Mouse (Mus musculus) right cerebral cortex, postnatal 4 days (tissue): ENCODE results near the gene Mrpl50.
"Not testable (repeated sequence)": the region's sequence is repeated elsewhere in the genome, so short reads cannot be mapped to it uniquely, and the experiment has no call there.

Experiments
- DNase-seq: peaks from one replicate; pipeline ENCODE4 v3.0.0-alpha.2; 2022

The Mrpl50 gene

DNA sequence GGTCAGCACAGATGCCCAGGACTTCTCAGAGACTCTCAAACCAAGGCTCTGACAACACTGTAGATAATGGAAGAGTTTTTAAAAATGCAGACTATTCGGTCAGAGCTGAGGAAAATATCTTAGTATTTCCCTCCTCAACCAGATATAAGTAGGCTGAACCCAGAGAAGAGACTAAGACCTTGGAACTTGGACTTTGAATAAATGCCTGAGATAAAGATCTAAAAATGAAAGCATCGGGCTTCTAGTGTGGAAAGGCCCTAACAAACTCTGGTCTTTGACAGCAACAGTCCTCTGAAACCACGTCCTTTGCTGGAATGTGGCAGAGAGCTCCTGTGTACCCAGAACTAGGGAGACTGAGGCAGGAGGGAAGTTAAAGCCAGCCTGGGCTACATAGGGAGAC, 14.5 kb downstream of the Mrpl50 start, which contains the start of gene Baat:
Gene Baat, minus strand, starts transcription at position 172 of the 400 bp plus-strand sequence.
- DNase-seq: no peak

DNA sequence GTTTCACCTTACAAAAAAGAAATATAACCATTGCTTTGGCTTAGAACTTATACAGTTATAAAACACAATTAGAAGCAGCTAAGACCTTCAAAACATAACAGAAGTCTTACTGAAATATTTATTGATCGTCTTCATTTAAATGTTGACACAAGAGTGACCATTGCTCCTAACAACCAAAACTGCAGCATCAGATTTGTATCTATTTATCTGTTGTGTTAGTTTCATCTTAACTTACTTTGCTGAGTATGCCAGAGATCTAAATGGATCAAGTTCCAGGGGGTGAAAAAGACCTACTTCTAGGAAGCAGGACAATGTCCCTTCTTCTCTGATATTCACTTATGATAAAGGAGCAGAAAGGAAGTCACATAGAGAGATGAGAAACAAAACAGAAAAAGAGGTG, 17.3 kb downstream of the Mrpl50 start:
- no peak for DNase-seq

DNA sequence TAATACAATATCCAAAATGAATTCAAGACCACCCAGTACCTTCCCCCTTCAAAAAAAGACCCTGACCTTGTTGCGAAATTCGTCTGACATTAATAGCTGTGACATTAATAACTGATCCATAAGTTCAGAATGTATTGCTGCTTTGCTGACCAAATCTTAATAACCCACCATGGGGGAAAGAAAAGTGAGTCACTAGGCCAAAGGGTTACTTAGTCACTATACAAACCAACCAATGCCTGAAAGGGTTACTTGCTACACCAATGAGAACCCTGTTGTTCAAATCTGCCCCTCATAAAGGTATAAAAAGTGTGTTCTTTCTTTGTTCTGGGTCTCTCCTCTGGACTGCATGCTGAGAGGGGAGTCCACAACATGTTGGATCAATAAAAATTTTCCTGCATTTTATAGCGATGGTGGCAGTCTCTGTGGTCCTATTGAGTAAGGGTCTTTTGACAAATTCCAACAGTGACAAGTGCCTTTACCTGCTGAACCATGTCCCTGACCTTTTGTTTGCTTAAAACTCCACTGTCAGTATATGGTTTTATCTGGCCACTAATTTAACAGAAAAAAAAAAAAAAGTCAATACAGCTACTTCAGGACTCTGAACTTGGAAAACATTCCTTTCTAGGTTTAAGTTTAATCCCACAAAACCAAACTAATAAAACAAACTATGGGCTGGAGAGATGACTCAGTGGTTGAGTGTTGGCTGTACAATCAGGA, 34.8 kb downstream of the Mrpl50 start:
- not testable (repeated sequence) for DNase-seq

DNA sequence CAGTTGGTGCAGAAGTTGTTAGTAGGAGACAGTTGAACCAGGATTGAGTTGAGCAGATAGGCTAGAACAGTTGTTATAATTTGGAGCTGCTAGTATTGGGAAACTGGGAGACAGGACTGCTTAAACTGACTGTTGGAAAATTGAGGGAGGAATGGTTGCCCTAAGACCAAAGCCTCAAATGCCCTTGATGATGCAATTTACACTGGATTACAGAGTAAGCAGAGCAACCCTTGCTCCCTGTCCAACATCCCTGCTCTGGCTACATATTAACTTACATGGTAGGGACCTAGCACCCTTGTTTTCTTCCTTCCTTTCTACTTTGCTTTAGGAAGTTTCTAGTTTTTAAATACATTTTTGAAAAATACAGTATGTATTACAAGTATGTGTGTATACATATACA, 35.5 kb downstream of the Mrpl50 start:
- DNase-seq: no peak

DNA sequence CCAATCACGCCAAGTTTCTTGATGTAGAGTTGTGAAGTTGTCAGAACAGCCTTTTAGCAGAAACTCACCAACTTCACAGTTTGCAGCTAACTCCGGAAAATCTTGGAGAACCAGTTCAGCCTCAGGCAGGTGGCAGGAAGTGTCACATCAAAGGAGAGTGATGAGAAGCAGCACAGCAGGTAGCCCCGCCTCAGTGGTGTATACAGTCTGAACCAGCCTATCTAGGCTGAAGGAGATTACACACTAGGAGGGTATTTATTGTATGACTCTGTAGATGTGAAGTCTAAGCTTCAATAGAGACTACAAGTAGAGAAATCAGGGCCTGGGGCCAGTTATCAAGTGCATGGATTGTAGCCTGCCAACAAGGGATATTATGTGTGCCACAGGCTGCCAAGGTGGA, 40.0 kb downstream of the Mrpl50 start:
- DNase-seq: no peak

DNA sequence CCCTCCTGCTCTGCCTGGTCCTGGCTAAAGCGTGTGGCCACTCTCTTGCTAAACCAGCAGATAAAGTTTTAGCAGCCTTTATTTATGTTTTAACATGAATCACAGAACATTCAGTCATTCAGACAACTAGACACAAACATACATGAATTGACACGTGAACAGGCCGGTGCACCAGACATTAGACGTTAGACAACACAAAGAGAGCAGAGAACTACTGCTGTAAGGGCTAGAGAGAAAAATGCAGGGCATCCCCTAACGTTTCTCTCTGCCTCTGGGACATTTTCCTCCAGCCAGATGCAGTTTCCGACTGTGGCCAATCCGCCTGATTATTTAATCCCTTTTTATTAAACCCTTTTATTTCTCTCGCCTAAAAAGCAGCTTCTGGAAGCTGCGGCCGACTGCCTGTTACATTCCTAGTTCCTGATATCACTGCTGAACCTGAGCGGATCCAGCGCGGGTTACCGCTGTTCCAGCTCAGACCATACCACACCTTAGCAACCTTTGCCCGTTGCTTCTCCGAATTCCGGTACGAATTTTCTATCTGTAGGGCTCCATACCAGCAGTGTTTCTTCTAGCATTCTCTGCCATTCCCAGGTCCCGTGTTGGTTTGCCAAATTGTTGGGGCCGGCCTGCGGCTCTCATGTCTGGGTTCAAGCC, 40.7 kb downstream of the Mrpl50 start:
- DNase-seq: no peak

DNA sequence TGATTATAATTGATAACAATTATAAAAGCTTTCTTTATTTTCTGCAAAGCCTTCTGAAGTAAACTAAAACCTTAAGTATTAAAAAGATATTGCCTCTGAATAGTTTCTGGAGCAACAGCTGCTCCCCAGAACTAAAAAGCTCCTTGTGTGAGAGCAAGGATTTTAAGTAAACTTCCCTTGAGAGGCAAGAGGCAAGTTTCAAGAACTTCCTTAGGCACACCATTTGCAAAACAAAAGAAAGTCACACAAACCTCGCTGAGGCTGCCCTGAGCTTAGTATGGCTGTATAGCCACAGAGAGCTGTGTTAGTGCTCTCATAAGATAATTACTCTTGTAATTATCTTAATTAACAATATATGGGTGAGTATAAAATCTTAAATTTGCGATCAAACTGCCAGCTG, 41.9 kb downstream of the Mrpl50 start:
- DNase-seq: not testable (repeated sequence)

DNA sequence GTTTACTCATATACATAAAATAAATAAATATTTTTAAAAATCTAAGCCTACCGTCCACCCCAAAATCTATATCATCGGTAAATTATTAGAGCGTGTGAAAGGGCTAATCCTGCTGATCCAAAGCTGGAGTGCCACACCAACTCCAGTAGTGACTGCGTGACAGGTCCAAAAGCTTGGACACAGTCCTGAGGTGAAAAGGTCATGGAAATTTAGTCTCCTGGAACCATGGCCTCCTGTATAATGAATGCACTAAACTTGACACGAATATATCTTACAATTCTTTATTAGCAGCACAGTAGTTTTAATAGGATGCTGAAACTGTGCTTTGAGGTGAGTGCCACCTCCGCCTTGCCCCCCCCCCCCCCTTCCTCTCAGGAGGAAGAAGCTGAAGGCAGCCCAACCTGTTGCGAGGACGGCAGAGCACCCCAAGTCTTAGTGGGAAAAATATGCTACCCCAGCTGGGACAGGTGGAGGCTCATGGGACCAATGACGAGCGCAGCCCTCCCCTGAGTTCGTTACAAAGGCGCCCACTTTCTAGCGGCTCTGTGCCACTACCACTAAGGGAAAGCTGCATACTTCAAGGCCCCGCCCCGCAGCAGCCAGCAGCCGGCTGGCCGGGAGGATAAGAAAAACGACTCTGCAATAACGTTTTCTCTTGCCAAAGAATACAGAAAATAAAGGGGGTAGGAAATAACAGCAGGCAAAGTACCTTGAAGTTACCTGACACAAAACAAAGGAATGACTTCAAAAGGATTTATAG, 42.6 kb downstream of the Mrpl50 start:
- peak; percentile 6 for DNase-seq

DNA sequence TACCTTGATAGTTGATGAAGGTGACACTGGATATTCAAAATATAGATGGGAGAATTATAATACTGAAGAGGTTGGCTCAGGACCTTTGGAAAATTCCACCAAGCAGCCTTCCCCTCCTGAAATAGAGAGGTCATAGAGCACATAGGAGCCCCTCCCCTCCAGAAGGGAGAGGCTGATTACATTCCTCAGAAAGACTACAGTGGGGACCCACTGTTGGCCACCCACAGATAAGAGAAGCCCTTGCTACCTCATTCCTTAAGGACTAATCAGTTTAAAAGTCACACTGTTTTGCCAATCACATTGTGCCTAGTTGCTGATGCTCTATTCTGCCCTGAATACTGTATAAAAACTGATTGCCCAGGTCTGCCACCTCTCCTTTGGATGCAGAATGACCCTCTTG, 46.3 kb downstream of the Mrpl50 start:
- DNase-seq: no peak

DNA sequence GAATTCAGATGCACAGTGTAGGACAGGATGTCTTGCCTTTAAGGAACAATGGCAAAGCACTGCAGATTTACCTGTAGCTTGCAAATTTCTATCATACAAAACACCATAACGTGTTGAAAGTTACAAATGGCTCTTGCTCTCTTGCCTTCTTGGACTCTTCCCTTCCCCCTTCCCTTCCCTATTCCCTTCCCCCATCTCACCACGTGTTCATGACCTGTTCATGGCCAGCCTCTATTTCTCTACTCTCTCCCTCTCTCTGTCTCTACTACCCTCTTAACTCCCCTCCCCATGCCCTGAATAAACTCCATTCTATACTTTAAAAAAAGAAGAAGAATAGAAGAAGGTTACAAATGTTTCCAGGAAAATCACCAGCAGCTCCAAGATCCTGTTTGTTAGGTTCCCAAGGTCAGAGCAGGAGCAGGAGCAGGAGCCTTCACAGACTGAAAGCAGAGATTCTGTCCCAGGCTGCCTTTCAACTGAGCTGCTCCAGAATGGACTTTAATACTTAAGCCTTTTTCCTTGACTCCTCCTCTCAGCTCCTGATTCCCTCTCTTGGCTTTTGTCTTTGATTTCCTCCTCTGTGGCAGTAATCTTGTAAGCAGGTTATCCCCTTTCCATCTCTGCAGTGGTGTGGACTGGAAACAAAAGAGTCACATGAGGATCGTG, 47.3 kb downstream of the Mrpl50 start, which contains the start of gene Acnat1:
Gene Acnat1, minus strand, starts transcription at position 478 of the 666 bp plus-strand sequence.
- no peak for DNase-seq

DNA sequence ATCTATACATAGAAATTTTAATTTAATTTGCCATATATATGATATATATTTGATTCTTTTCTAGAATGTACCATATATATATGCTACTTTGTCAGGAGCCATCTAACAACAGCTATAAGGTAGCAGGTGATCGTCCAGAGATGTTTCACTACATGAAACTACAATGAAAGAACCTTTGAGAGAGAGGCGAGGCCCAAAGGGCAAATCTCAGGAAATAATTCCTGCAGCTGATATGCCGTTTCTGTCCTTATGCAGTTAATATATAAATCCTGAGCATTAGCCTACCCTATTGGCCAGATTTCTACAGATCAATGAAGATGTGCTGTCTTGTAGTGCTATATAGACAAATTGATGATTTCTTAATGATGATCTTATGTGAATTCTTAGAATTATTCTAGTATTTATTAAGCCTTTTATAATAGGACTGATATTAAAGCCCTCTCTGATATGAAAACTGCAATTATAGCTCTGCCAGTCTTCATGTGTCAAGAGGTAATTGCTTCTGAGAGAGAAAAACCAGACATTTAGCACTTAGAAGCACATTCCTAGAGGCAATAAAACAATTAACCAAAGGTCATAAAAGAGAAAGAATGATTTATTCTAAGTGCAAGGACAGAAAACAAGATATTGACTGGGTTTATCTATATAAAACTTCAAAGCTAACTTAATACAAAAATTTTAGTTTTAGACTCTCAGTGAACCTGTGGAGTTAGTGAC, 51.3 kb downstream of the Mrpl50 start:
- no peak for DNase-seq

DNA sequence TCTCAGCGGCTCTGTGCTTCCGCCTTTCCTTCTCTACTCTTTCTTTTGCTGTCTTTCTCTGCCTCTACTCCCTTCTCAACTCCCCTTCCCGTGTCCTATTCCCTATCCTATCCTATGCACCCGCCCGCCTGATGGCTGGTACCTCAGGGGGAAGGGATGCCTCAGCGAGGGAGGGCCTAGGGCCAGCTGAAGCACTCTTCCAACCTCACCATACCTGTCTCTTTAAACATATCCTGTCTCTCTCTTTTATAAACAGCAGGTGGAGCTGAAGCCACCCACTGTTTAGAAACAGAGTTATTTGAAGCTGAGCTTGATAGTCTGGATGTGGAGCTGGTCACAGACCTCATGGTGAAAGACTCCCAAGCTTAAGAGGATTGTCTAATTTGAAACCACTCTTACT, 53.5 kb downstream of the Mrpl50 start:
- DNase-seq: no peak
